Mouse (Mus musculus) granulocyte monocyte progenitor cell, adult 5-6 weeks (primary cell): ENCODE measurements at regions not wholly inside any gene's neighbourhood (a gene's known extent, or its start where the extent isn't known, plus 50 kb on each side); places are given as distances from the start of the nearest gene placed in this dataset.

Experiments
- ATAC-seq: replicated peaks from 2 replicates; pipeline ENCODE4 v1.8.0; 2016; ENCODE audit warnings: mild to moderate bottlenecking, moderate TSS enrichment, inconsistent platforms; ENCODE audit not compliant: poor library complexity, severe bottlenecking

- ATAC-seq: no peak
Observed at GRCm38 (mm10) chr2:33986420-33986819, 98.7 kb upstream of the Mvb12b start.

GRCm38 (mm10) chr2:33985316-33985715, 97.6 kb upstream of the Mvb12b start:
- ATAC-seq: no peak

DNA sequence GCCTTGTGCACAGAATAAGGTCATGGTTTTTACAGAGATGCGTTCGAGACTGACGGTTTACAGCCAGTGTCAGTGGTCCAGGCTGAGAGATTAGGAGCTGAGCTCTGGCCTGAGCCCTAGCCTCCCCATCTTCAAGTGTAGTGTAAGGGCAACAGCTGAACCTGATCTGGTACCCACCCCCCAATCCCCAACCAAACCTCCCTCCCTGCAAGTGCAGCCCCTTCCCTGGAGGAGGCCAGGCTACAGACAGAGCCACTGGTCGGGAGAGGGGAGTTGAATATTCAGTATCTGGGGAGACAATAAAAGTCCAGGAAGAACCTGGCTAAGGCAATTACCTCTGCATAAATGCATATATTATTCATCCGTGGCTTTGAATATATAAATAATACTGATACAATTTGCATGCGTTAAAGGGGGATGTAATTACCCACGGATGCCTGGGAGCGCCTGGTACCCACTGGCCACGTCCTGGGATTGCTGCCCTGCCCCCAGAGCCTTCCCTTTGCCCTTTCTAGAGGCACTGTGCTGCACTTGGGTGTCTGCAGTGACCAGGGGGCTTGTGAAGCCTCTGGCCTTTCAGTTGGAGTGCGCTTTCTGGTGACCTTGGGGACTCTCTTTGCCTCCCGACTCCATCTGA, 95.5 kb upstream of the Mvb12b start:
- no peak for ATAC-seq

GRCm38 (mm10) chr2:33981936-33982335, 94.2 kb upstream of the Mvb12b start:
- ATAC-seq: no peak

DNA sequence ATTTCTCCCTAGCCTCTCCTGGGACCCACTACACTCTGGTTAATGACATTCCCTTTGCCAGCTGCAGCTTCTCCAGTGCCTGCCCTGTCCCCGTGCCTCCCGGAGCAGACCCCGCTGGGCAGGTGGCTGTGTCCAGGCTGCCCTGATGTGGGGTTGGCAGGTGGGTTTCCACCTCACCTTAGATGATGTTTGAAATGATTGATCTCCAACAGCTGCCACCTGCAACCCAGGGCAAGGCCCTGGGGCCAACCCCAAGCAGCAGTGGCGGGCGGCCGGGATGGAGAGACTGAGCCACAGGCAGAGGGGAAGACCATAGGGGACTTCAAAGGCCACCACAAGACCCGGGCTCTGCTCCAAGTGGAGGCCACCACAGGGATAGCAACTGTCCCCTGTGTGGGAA, 93.6 kb upstream of the Mvb12b start:
- no peak for ATAC-seq

DNA sequence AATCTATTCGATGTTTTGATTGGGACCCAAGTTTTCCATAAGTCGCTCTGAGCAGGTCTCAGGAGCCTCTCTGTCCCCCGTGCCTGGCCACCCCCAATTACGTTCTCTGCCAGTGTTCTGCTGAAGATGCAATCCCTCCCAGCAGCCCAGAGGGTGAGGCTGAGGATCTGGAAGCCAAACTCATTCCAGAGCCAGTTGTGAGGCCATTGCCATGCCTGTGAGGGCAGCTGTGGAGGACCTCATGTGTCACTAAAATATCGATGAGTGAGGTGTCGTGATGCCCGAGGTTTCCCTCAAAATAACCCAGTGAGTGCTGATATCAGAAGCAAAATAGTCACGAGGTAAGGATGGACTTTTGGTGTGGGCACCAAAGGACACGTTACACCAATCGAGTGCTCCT, 93.1 kb upstream of the Mvb12b start:
- no peak for ATAC-seq

DNA sequence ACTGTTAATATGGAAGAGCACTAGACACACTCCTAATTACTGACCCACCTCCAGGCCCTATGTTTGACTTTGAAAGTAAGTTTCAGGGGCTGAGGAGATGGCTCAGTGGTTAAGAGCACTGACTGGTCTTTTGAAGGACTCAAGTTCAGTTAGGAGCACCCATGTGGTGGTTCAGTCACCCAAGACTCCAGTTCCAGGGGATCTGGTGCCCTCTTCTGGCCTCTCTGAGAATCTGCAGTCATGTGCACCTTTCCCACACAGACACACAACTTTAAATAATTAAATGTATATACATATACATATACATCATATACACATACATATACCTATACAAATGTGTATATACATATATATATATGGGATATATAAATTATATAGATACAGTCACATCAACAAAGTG, 91.5 kb upstream of the Mvb12b start:
- ATAC-seq: no peak

GRCm38 (mm10) chr2:33978550-33978949, 90.8 kb upstream of the Mvb12b start:
- peak; percentile 43 for ATAC-seq

DNA sequence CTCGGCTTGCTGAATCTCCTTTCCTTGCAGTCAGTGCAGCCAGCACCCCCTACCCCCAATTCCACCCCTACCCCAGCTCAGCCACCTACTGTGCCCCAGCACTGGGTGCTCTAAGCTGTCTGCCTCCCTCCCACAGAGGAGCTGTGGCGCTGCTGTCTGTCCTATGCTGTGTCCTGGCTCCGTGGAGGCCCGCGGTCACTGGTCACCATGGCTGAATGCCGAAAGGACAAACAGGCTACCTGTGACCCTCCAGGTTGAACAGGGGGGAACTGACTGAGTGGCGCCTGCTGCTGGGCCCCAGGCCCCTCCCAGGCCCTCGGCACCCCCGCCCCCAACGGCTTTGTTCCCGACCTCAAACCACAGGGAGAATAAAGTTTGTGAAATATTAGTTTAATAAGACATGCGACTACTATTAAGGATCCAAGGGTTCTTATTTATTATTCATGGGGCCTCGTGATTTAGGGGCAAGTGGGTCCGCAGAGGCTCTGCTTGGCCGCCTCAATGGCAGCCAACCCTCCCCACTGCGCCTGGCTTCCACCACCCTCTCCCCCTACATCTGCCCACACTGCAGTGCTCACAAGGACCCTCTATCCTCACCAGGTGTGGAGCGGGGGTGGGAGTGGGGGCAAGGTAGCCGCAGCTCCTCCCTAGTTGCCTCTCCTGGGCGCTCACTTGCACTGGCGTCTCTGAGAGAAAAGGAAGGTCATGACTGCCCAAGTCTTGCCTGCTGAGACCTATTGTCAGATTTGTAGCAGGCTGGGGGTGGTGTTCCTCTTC, 90.0 kb upstream of the Mvb12b start:
- ATAC-seq: no peak

DNA sequence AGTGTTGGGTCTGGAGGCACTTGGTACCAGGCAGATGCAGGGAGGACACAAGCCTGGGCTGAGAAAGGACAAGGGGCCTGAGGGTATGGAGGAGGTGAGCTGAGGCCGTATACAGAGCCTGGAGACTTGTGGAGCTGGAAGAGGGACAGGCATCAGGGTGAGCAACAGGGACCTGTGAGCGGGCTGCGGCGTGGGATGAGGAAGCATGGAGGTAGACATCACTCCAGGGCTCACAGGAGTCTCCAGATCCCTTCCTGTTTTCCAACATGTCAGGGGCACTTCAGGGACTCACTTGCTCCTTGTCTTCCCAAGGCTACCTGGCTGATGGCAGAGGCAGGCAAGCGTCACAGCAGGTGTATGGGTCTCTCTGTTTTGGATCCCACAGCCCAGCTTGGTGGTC, 89.4 kb upstream of the Mvb12b start:
- no peak for ATAC-seq

DNA sequence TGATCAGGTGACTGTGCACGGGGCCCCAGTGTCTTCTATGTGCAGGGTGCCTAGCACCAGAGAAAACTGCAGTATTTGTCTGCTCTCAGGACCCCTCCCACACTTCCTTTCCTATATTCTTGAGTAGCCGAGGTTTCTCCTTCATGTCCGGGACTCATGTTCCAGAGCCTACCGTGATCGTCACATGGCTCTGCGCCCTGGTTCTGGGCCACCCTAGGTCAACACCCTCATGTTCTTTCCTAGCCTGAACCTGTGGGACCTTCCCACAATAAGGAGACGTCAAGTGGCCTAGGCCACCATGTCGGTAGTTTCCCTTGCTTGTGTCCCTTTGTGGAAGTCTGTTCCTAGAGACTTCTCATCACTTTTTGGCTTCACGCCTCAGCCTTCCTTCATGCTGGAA, 88.4 kb upstream of the Mvb12b start:
- ATAC-seq: no peak

DNA sequence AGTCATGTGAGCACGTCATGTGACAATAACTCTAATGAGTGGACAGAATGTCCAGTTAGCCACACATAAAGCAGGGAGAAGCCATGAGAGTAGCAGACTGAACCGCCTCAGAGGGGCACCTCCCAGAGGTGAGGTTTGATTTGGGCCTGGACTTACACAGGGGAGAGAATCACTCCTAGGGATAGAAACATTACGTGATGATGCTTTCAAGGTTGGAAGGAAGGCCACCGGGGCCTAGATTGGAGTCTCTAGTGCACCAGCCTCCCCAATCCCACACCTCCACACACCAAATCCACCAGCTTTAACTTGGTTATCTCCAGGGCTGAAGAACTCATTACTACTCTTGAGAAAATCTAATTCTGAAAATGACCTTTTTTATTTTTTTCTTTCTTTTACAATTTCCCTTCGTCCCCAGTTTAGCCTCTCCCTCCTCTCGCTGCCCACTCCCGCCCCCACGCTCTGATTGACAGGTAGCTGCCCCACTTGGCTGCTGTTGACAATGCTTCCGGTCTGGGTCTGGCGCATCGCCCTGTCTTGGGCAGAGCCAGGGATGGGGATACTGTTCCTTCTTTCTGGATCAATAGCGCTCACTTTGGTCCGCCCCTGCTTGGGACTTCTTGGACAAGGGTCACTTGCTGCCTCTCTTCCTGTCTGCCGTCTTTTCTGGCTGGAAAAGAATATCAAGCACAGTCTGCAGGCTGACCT, 87.8 kb upstream of the Mvb12b start:
- ATAC-seq: no peak

GRCm38 (mm10) chr2:33974737-33975422, 87.1 kb upstream of the Mvb12b start:
- ATAC-seq: no peak

DNA sequence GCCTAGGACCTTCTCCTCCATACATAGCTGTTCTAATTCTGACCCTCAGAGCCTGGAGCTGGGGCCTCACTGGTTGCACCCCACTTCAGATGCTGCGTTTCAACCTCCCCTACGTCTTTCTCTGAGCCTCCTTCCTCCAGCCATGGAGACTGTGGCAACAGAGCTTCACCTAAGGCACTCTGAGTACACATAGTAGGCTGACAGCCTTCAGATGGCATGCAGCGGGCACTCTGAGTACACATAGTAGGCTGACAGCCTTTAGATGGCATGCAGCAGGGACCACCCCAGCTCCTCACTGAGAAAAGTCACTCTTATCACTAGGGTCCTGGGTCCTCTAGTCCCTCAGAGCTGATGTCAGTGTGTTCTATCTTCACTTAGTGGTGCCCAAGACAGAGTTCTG, 86.3 kb upstream of the Mvb12b start:
- ATAC-seq: no peak

GRCm38 (mm10) chr2:33973213-33973834, 85.6 kb upstream of the Mvb12b start:
- peak; percentile 87 for ATAC-seq

- no peak for ATAC-seq
Observed at GRCm38 (mm10) chr2:33966984-33967421, 79.3 kb upstream of the Mvb12b start.

DNA sequence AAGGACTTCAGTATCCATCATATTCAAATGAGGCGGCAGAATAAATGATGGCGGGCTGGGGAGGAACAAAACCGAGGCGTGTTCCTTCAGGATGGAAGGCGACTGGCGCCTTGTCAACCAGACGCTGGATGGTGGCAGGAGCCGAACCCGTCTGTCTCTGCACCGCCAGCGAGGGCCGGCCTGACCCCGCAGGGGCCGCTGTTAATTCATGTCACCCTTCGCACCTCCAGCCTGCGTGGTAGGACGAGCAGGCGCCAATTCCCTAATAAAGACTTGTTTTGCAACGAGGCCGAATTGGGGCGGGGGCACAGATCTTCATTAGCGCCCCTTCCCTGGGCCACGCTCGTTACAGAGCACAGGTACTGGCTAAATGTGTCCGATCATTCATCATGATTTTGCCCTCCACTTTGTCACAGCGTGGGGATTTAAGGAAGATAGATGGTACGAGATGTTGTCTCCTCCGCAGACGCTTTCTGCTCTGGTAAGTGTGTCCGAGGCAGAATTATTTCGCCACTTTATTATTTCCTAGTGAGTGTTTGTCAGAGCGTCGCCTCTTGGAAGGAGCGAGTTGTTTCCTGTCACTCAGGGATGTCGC, 78.7 kb upstream of the Mvb12b start:
- ATAC-seq: no peak

DNA sequence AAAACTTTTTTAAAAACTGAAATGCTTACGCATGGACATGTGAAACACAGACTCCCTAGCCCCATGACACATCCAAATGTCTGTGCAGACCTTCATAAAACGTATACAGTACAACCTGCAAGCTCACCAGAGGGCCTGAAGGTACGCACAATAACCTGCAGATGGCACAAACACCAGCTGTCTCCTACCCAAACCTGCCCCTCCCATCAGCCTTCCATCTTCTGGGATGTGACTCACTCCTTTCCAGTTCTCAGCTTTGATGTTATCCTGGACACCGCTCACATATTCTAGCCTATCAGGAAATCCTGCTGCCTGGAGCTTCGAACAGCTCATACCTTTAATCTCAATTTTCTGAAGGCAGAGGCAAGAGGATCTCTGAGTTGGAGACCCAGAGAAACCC, 76.3 kb upstream of the Mvb12b start:
- no peak for ATAC-seq

GRCm38 (mm10) chr2:33962355-33963037, 74.8 kb upstream of the Mvb12b start:
- ATAC-seq: peak; percentile 56

GRCm38 (mm10) chr2:33961566-33961965, 73.8 kb upstream of the Mvb12b start:
- no peak for ATAC-seq
